ENCODE assay signal across 26 mouse cellular contexts in genomic region chr14:55171311-55172049, GRCm38 (mm10). TPM values are rescaled to one million over a fixed set of nuclear protein-coding genes. Genes with fewer than 3 reads are reported as not detected.
DNase-seq lines count a peak whose midpoint lies in the region; ATAC-seq and TF ChIP-seq lines count a peak whose summit lies in the region.
"Had no signal": no experiment of that assay in that cellular context is flagged by ENCODE, and none has a peak within 500 bp of the region (broad histone marks: within the 10 kb centered on the region; RNA-seq: fewer than 3 reads in every experiment).

No protein-coding gene starts in this region.

- H3K4me2 ChIP-seq in midbrain, postnatal 0 days (ENCODE audit: low read depth, low read length, poor library complexity, severe bottlenecking): no peak overlapping the region
- H3K4me2 ChIP-seq: forebrain, embryonic 15.5 days; heart, embryonic 11.5 days; limb, embryonic 12.5 days; liver, embryonic 11.5 days had no signal

- H3K9me3 ChIP-seq in midbrain, postnatal 0 days (ENCODE audit: low read length): no peaks in the 10 kb centered on the region
- H3K9me3 ChIP-seq in midbrain, embryonic 10.5 days (replicated peaks): no peaks in the 10 kb centered on the region
- H3K9me3 ChIP-seq: embryonic facial prominence, embryonic 10.5 days; forebrain, embryonic 15.5 days; hindbrain, embryonic 10.5 days; limb, embryonic 12.5 days had no signal

- no peaks in the 10 kb centered on the region for H3K36me3 ChIP-seq in midbrain, postnatal 0 days (ENCODE audit: insufficient read depth, low read length)
- no peaks in the 10 kb centered on the region for H3K36me3 ChIP-seq in midbrain, embryonic 10.5 days
- H3K36me3 ChIP-seq: embryonic facial prominence, embryonic 10.5 days; forebrain, embryonic 15.5 days; hindbrain, embryonic 10.5 days; limb, embryonic 12.5 days had no signal

- H3K27ac ChIP-seq in midbrain, postnatal 0 days (ENCODE audit: low read depth, low read length): no peak overlapping the region
- no peak overlapping the region for H3K27ac ChIP-seq in midbrain, embryonic 10.5 days (replicated peaks)
- H3K27ac ChIP-seq: embryonic facial prominence, embryonic 10.5 days; forebrain, embryonic 15.5 days; hindbrain, embryonic 10.5 days; kidney, postnatal 0 days; left cerebral cortex, adult 2 months; limb, embryonic 12.5 days; macrophage had no signal

- H3K9ac ChIP-seq in midbrain, postnatal 0 days (replicated peaks; ENCODE audit: low read length, poor library complexity, severe bottlenecking): no peak overlapping the region
- H3K9ac ChIP-seq: forebrain, embryonic 15.5 days; limb, embryonic 12.5 days; liver, postnatal 0 days had no signal

- peaks cover 3% of the 10 kb centered on the region; the same call in 1 of the 2 replicates for H3K4me1 ChIP-seq in midbrain, postnatal 0 days (ENCODE audit: insufficient read depth, low read length)
- H3K4me1 ChIP-seq in midbrain, embryonic 10.5 days: peaks cover 6% of the 10 kb centered on the region
- H3K4me1 ChIP-seq: limb, embryonic 12.5 days had no signal

- no peak for DNase-seq in cerebellum, postnatal 4 days (ENCODE audit: low spot score in 2 of 2)
- DNase-seq in midbrain, postnatal 0 days (ENCODE audit: low spot score): peak; percentile 29
- no peak for DNase-seq in midbrain, embryonic 10.5 days (ENCODE audit: low spot score)
- peak; percentile 89 to 91 for DNase-seq in cerebellum, postnatal 10 days
- DNase-seq in adrenal gland, adult (ENCODE audit: inconsistent age in 2 of 2, low spot score in 1 of 2): no peak
- no peak for DNase-seq in gastrocnemius, postnatal 10 days
- DNase-seq: adrenal gland, postnatal 36 days; liver, postnatal 0 days; thymus, adult 18-20 months; thymus, postnatal 36 days had no signal

- no peaks in the 10 kb centered on the region for H3K27me3 ChIP-seq in midbrain, postnatal 0 days (ENCODE audit: insufficient read depth, low read length)
- H3K27me3 ChIP-seq in midbrain, embryonic 10.5 days (ENCODE audit: low read depth, poor library complexity, severe bottlenecking): peaks cover 15% of the 10 kb centered on the region; the same call in 1 of the 2 replicates
- H3K27me3 ChIP-seq: forebrain, embryonic 15.5 days had no signal

- no peak overlapping the region for H3K4me3 ChIP-seq in midbrain, postnatal 0 days (ENCODE audit: low read depth, low read length)
- H3K4me3 ChIP-seq in midbrain, embryonic 10.5 days: no peak overlapping the region
- H3K4me3 ChIP-seq: embryonic facial prominence, embryonic 10.5 days; forebrain, embryonic 15.5 days; hindbrain, embryonic 10.5 days; left cerebral cortex, adult 2 months; limb, embryonic 12.5 days had no signal

- WGBS in midbrain, postnatal 0 days: 83% methylated on average over 7 of the region's 7 CpGs
- 85% methylated on average over 7 of the region's 7 CpGs for WGBS in midbrain, embryonic 10.5 days

- TF ChIP-seq CTCF in midbrain, postnatal 0 days (IDR thresholded peaks at IDR 0.05): no peak

- peak; percentile 53 for ATAC-seq in cerebellum, adult (ENCODE audit: insufficient number of reproducible peaks, low FRiP score, low TSS enrichment)
- ATAC-seq in midbrain, postnatal 0 days (ENCODE audit: low FRiP score): no peak
- ATAC-seq: forebrain, embryonic 15.5 days; liver, postnatal 0 days; lung, postnatal 0 days had no signal

RNA-seq across cellular contexts. Expression of gene Dhrs2, which starts 50.3 kb away (rescaled TPM):
- total RNA-seq in midbrain, postnatal 0 days (2014; rRNA removed): 2.0 TPM in 1 of 2 replicates, not detected in the other
- polyA plus RNA-seq in midbrain, postnatal 0 days (2015; fragmentation: Nextera tagmentation; extraction: Ambion mirVana): 0.56 and 0.86 TPM in 2 replicates
- polyA plus RNA-seq in midbrain, embryonic 10.5 days (2016; fragmentation: Nextera tagmentation; extraction: Ambion mirVana): 0.16 TPM in 1 of 2 replicates, not detected in the other
- total RNA-seq in gastrocnemius, postnatal 10 days (2021): not detected
- total RNA-seq: adrenal gland, adult 18-20 months; adrenal gland, postnatal 36 days; left cerebral cortex, adult 2 months; monocyte, adult 5-6 weeks; neutrophil, adult 5-6 weeks had no signal
- polyA plus RNA-seq: embryonic facial prominence, embryonic 10.5 days; heart, embryonic 11.5 days; heart, postnatal 0 days; hindbrain, embryonic 10.5 days; liver, embryonic 11.5 days; liver, postnatal 0 days; macrophage; small intestine, adult 2 months had no signal

RNA-seq across cellular contexts. Expression of gene Jph4, which starts 54.7 kb away (rescaled TPM):
- total RNA-seq in midbrain, postnatal 0 days (2014; rRNA removed): 158 and 182 TPM in 2 replicates
- polyA plus RNA-seq in midbrain, postnatal 0 days (2015; fragmentation: Nextera tagmentation; extraction: Ambion mirVana): 41.7 and 45.1 TPM in 2 replicates
- polyA plus RNA-seq in midbrain, embryonic 10.5 days (2016; fragmentation: Nextera tagmentation; extraction: Ambion mirVana): 0.53 and 1.2 TPM in 2 replicates
- 1 to 10 TPM; 1.5 to 1.6 TPM for total RNA-seq in gastrocnemius, postnatal 10 days (2021)
- total RNA-seq: monocyte, adult 5-6 weeks had no signal
- polyA plus RNA-seq: liver, postnatal 0 days; macrophage had no signal

Comparison
In these comparisons a context has a peak if more than half of its experiments do, and no peak if none do; other contexts are left out.
1. DNase-seq: peak in midbrain, postnatal 0 days (single experiment) and cerebellum, postnatal 10 days (2 of 2); none in cerebellum, postnatal 4 days (0 of 2), midbrain, embryonic 10.5 days (single experiment), adrenal gland, adult (0 of 2) and gastrocnemius, postnatal 10 days (single experiment).
2. RNA of gene Jph4, which starts 54.7 kb away (total RNA-seq): 158 to 182 TPM in midbrain, postnatal 0 days; 1.5 to 1.6 TPM in gastrocnemius, postnatal 10 days; every median in the first group is over 10 times any median in the second.